ENCODE assay signal across 8 mouse cellular contexts in the genomic region with DNA sequence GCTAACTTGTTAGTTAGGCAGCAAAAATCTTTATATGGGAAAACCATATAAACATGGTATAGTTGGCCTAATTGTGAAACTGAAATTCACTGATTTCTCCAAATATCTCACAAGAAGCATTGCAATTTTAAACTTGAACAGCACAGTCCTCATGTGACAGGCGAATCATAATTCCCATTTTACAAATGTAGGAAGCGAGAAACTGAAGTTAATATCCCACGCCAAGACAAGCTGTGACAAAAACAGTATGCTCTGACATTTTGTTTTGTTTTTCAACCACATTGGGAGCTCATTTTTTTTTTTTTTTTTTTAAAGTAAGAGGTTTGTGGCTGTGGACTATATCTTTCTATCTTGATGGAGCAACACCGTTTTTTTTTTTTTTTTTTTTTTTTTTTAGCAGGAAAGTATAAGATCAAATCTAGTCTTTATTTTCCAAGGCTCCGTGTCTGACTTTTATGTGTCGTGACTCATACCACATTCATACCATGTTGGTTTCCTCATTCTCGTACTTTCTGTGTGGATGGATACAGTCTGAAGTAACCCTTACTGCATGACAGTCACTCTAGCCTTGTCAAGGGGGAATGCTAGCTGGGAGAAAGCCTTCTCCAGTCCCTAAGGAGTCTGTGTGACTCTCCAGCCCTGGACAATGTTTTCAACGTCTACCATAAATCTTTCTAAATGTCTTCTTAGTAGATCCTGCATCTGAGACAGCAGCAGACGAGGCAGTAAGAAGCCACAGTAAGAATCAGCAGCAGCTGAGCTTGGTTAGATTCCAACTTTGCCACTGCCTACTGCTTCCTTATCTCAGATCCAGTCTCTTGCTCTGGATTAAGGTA. TPM values are rescaled to one million over a fixed set of nuclear protein-coding genes. Genes with fewer than 3 reads are reported as not detected.
A peak's percentile ranks its signal among the peaks of the same experiment; 100 is the strongest.
DNase-seq lines count a peak whose midpoint lies in the region; ATAC-seq and TF ChIP-seq lines count a peak whose summit lies in the region.

No protein-coding gene starts in this region.

- peak overlapping the region; percentile 89 for H3K4me3 ChIP-seq in heart, embryonic 13.5 days
- peak overlapping the region; percentile 84 for H3K4me3 ChIP-seq in ES-Bruce4 (ENCODE audit: low read depth, low read length)
- H3K4me3 ChIP-seq in embryonic facial prominence, embryonic 14.5 days (ENCODE audit: low read depth, low read length) = peak overlapping the region; percentile 80
- peak overlapping the region; percentile 66 for H3K4me3 ChIP-seq in limb, embryonic 11.5 days (ENCODE audit: low read depth, low read length)
- H3K4me3 ChIP-seq in neural tube, embryonic 15.5 days (replicated peaks) = peak overlapping the region; percentile 82

- H3K9ac ChIP-seq in heart, embryonic 13.5 days = peak overlapping the region; percentile 97
- H3K9ac ChIP-seq in ES-Bruce4 (ENCODE audit: low read depth, poor library complexity, severe bottlenecking) = peak overlapping the region; percentile 96
- H3K9ac ChIP-seq in embryonic facial prominence, embryonic 14.5 days (ENCODE audit: low read depth, low read length) = no peak overlapping the region
- H3K9ac ChIP-seq in limb, embryonic 11.5 days (ENCODE audit: low read length) = no peak overlapping the region
- H3K9ac ChIP-seq in neural tube, embryonic 15.5 days (replicated peaks) = peak overlapping the region; percentile 86

- no peak for TF ChIP-seq POLR2A in ES-Bruce4 (IDR thresholded peaks at IDR 0.05; ENCODE audit: insufficient read depth, low read length)

- no peak for ATAC-seq in heart, embryonic 13.5 days (ENCODE audit: extremely low read depth, insufficient number of reproducible peaks, low FRiP score, low TSS enrichment)
- no peak for ATAC-seq in embryonic facial prominence, embryonic 14.5 days (ENCODE audit: low read depth)
- no peak; the same call in 1 of the 2 replicates for ATAC-seq in limb, embryonic 11.5 days (ENCODE audit: insufficient number of reproducible peaks, low FRiP score, low TSS enrichment, low read depth)
- ATAC-seq in neural tube, embryonic 15.5 days (ENCODE audit: low FRiP score) = no peak

- peak overlapping the region; percentile 95 for H3K27ac ChIP-seq in heart, embryonic 13.5 days (replicated peaks)
- H3K27ac ChIP-seq in ES-Bruce4 (ENCODE audit: insufficient read depth, low read length) = peak overlapping the region; percentile 60; the same call in 1 of the 2 replicates
- no peak overlapping the region for H3K27ac ChIP-seq in embryonic facial prominence, embryonic 14.5 days (replicated peaks; ENCODE audit: low read depth, low read length)
- no peak overlapping the region; the same call in 1 of the 2 replicates for H3K27ac ChIP-seq in limb, embryonic 11.5 days (replicated peaks; ENCODE audit: low read depth, low read length)
- H3K27ac ChIP-seq in neural tube, embryonic 15.5 days (replicated peaks) = peak overlapping the region; percentile 90

- WGBS in heart, embryonic 13.5 days = 51% methylated on average over 9 of the region's 9 CpGs
- WGBS in embryonic facial prominence, embryonic 14.5 days = 47% methylated on average over 9 of the region's 9 CpGs
- 58% methylated on average over 9 of the region's 9 CpGs for WGBS in limb, embryonic 11.5 days
- WGBS in neural tube, embryonic 15.5 days = 53% methylated on average over 9 of the region's 9 CpGs

- no peaks in the 10 kb centered on the region for H3K9me3 ChIP-seq in heart, embryonic 13.5 days
- H3K9me3 ChIP-seq in ES-Bruce4 (replicated peaks; ENCODE audit: control insufficient read depth, insufficient read depth, low read length, poor library complexity, severe bottlenecking) = no peaks in the 10 kb centered on the region
- no peaks in the 10 kb centered on the region for H3K9me3 ChIP-seq in embryonic facial prominence, embryonic 14.5 days (ENCODE audit: control insufficient read depth, low read length)
- no peaks in the 10 kb centered on the region for H3K9me3 ChIP-seq in limb, embryonic 11.5 days (ENCODE audit: control insufficient read depth, low read length)
- no peaks in the 10 kb centered on the region for H3K9me3 ChIP-seq in neural tube, embryonic 15.5 days (replicated peaks)

- no peak for DNase-seq in heart, postnatal 36 days
- peak; percentile 7 for DNase-seq in embryonic facial prominence, embryonic 14.5 days (ENCODE audit: low spot score)
- no peak for DNase-seq in limb, embryonic 11.5 days (ENCODE audit: low spot score)
- no peak for DNase-seq in layer of hippocampus, adult 9-10 months (ENCODE audit: low spot score)
- no peak for DNase-seq in thymus, postnatal 36 days

- no peaks in the 10 kb centered on the region for H3K27me3 ChIP-seq in heart, embryonic 13.5 days (replicated peaks)
- no peaks in the 10 kb centered on the region for H3K27me3 ChIP-seq in ES-Bruce4 (ENCODE audit: control insufficient read depth, insufficient read depth, low read length, poor library complexity, severe bottlenecking)
- H3K27me3 ChIP-seq in embryonic facial prominence, embryonic 14.5 days (replicated peaks; ENCODE audit: control insufficient read depth, insufficient read depth, low read length) = no peaks in the 10 kb centered on the region
- H3K27me3 ChIP-seq in limb, embryonic 11.5 days (ENCODE audit: control insufficient read depth, insufficient read depth, low read length) = no peaks in the 10 kb centered on the region
- no peaks in the 10 kb centered on the region for H3K27me3 ChIP-seq in neural tube, embryonic 15.5 days (replicated peaks)

- intact Hi-C loops in heart, postnatal 36 days (cut with DNase I) = loop anchor here (1.0 to 10.0 kb wide), 6 partner anchors 35 to 368 kb away; a partner anchor contains a TSS

- H3K4me2 ChIP-seq in heart, embryonic 13.5 days = peak overlapping the region; percentile 66
- peak overlapping the region; percentile 70 for H3K4me2 ChIP-seq in embryonic facial prominence, embryonic 14.5 days (ENCODE audit: low read depth, low read length)
- peak overlapping the region; percentile 64 for H3K4me2 ChIP-seq in limb, embryonic 11.5 days (ENCODE audit: low read depth, severe bottlenecking)
- H3K4me2 ChIP-seq in neural tube, embryonic 15.5 days = peak overlapping the region; percentile 73

- H3K4me1 ChIP-seq in heart, embryonic 13.5 days = peaks cover 29% of the 10 kb centered on the region
- H3K4me1 ChIP-seq in ES-Bruce4 (ENCODE audit: control insufficient read depth, insufficient read depth, low read length) = no peaks in the 10 kb centered on the region
- H3K4me1 ChIP-seq in embryonic facial prominence, embryonic 14.5 days (ENCODE audit: control insufficient read depth, insufficient read depth, low read length) = no peaks in the 10 kb centered on the region
- peaks cover 6% of the 10 kb centered on the region for H3K4me1 ChIP-seq in limb, embryonic 11.5 days (ENCODE audit: control insufficient read depth, insufficient read depth, low read length)
- peaks cover 10% of the 10 kb centered on the region for H3K4me1 ChIP-seq in neural tube, embryonic 15.5 days

- no peak for TF ChIP-seq CTCF in ES-Bruce4 (IDR thresholded peaks at IDR 0.05; ENCODE audit: low read depth, low read length)

- TF ChIP-seq EP300 in ES-Bruce4 (IDR thresholded peaks at IDR 0.05; ENCODE audit: insufficient read depth, low read depth, low read length) = no peak

- peaks cover 12% of the 10 kb centered on the region for H3K36me3 ChIP-seq in heart, embryonic 13.5 days
- no peaks in the 10 kb centered on the region; the same call in none of the 2 replicates for H3K36me3 ChIP-seq in ES-Bruce4 (ENCODE audit: control insufficient read depth, insufficient read depth, low read length, poor library complexity, severe bottlenecking)
- H3K36me3 ChIP-seq in embryonic facial prominence, embryonic 14.5 days (ENCODE audit: control insufficient read depth, insufficient read depth, low read length) = no peaks in the 10 kb centered on the region
- H3K36me3 ChIP-seq in limb, embryonic 11.5 days (ENCODE audit: control insufficient read depth, insufficient read depth, low read length) = no peaks in the 10 kb centered on the region
- H3K36me3 ChIP-seq in neural tube, embryonic 15.5 days = no peaks in the 10 kb centered on the region

RNA-seq across cellular contexts. Expression of a gene that starts 0.8 kb away (rescaled TPM):
- polyA plus RNA-seq in heart, embryonic 13.5 days (2015; fragmentation: Nextera tagmentation; extraction: Ambion mirVana) = 8.8 and 10.0 TPM in 2 replicates
- total RNA-seq in heart, postnatal 36 days (2021) = 10 to 100 TPM; 19.8 to 20.8 TPM
- 25.8 and 29.1 TPM in 2 replicates for polyA plus RNA-seq in ES-Bruce4 (2011; ENCODE audit: insufficient read depth, insufficient read length, low read depth, missing spikeins)
- polyA plus RNA-seq in embryonic facial prominence, embryonic 14.5 days (2014; fragmentation: Nextera tagmentation; extraction: Ambion mirVana) = 8.6 and 10.4 TPM in 2 replicates
- 10.5 and 11.6 TPM in 2 replicates for polyA plus RNA-seq in limb, embryonic 11.5 days (2014; fragmentation: Nextera tagmentation; extraction: Ambion mirVana)
- polyA plus RNA-seq in neural tube, embryonic 15.5 days (2015; fragmentation: Nextera tagmentation; extraction: Ambion mirVana) = 9.1 and 9.7 TPM in 2 replicates

Comparison
In these comparisons a context has a peak if more than half of its experiments do, and no peak if none do; other contexts are left out.
1. H3K27ac ChIP-seq: peak in heart, embryonic 13.5 days (single experiment), ES-Bruce4 (single experiment) and neural tube, embryonic 15.5 days (single experiment); none in embryonic facial prominence, embryonic 14.5 days (single experiment) and limb, embryonic 11.5 days (single experiment).
2. H3K9ac ChIP-seq: peak in heart, embryonic 13.5 days (single experiment), ES-Bruce4 (single experiment) and neural tube, embryonic 15.5 days (single experiment); none in embryonic facial prominence, embryonic 14.5 days (single experiment) and limb, embryonic 11.5 days (single experiment).
3. Peak in every context shown above with its lines, with median percentiles within 50 percentile points of each other: H3K4me2 ChIP-seq and H3K4me3 ChIP-seq.